Mouse (Mus musculus): ENCODE measurements around the gene Hoxc6. TPM values are rescaled to one million over a fixed set of nuclear protein-coding genes. Genes with fewer than 3 reads are reported as not detected.

Hoxc6 gene
- total RNA-seq, 2 experiments from 2014 or later, result not detected

- DNase-seq (ENCODE audit: low spot score in 2 of 2), result no peak
- intact Hi-C loops (cut with DNase I), result loop anchor here (5.0 kb wide), 1 partner anchor 33 kb away; no protein-coding TSS in a partner anchor
These were observed 31.0 kb downstream of the Hoxc6 start for GRCm38 (mm10) chr15:103028916-103029512.

- intact Hi-C loops (cut with DNase I), result no loop called here
- DNase-seq (ENCODE audit: low spot score in 2 of 2), result no peak
These were observed 32.1 kb downstream of the Hoxc6 start for GRCm38 (mm10) chr15:103030142-103030541.

GRCm38 (mm10) chr15:103032167-103032566, 34.1 kb downstream of the Hoxc6 start:
- intact Hi-C loops (cut with DNase I), result no loop called here

GRCm38 (mm10) chr15:103032646-103033575, 34.9 kb downstream of the Hoxc6 start:
- intact Hi-C loops (cut with DNase I), result no loop called here
- no peak for DNase-seq (ENCODE audit: low spot score in 2 of 2)

More at GRCm38 (mm10) chr15:103032167-103032566, 34.1 kb downstream of the Hoxc6 start:
- no peak for DNase-seq (ENCODE audit: low spot score in 2 of 2)

- DNase-seq (ENCODE audit: low spot score in 2 of 2), result no peak
- intact Hi-C loops (cut with DNase I), result no loop called here
These were observed 36.2 kb downstream of the Hoxc6 start for GRCm38 (mm10) chr15:103034043-103034806.

GRCm38 (mm10) chr15:103034807-103035547, 36.9 kb downstream of the Hoxc6 start:
- DNase-seq (ENCODE audit: low spot score in 2 of 2), result no peak
- intact Hi-C loops (cut with DNase I), result no loop called here

- intact Hi-C loops (cut with DNase I), result no loop called here
- no peak for DNase-seq (ENCODE audit: low spot score in 2 of 2)
These were observed 37.5 kb downstream of the Hoxc6 start for GRCm38 (mm10) chr15:103035548-103035881.

- no peak for DNase-seq (ENCODE audit: low spot score in 2 of 2)
These were observed 39.5 kb downstream of the Hoxc6 start for GRCm38 (mm10) chr15:103037579-103037978.

GRCm38 (mm10) chr15:103038701-103039480, 40.8 kb downstream of the Hoxc6 start:
- intact Hi-C loops (cut with DNase I), result no loop called here
- no peak for DNase-seq (ENCODE audit: low spot score in 2 of 2)

More at GRCm38 (mm10) chr15:103037579-103037978, 39.5 kb downstream of the Hoxc6 start:
- intact Hi-C loops (cut with DNase I), result no loop called here

GRCm38 (mm10) chr15:103039609-103040008, 41.6 kb downstream of the Hoxc6 start:
- intact Hi-C loops (cut with DNase I), result no loop called here
- DNase-seq (ENCODE audit: low spot score in 2 of 2), result no peak

GRCm38 (mm10) chr15:103040601-103041000, 42.5 kb downstream of the Hoxc6 start:
- DNase-seq (ENCODE audit: low spot score in 2 of 2), result no peak
- intact Hi-C loops (cut with DNase I), result no loop called here

- intact Hi-C loops (cut with DNase I), result no loop called here
- no peak for DNase-seq (ENCODE audit: low spot score in 2 of 2)
These were observed 43.6 kb downstream of the Hoxc6 start for GRCm38 (mm10) chr15:103041613-103042012.

GRCm38 (mm10) chr15:103042209-103042608, 44.2 kb downstream of the Hoxc6 start:
- no peak for DNase-seq (ENCODE audit: low spot score in 2 of 2)
- intact Hi-C loops (cut with DNase I), result no loop called here

GRCm38 (mm10) chr15:103051670-103052069, 53.6 kb downstream of the Hoxc6 start:
- intact Hi-C loops (cut with DNase I), result no loop called here
- no peak for DNase-seq (ENCODE audit: low spot score in 2 of 2)

- intact Hi-C loops (cut with DNase I), result no loop called here
These were observed 55.2 kb downstream of the Hoxc6 start for GRCm38 (mm10) chr15:103053210-103053609.

GRCm38 (mm10) chr15:103056396-103056795, 58.3 kb downstream of the Hoxc6 start:
- DNase-seq (ENCODE audit: low spot score in 2 of 2), result no peak
- intact Hi-C loops (cut with DNase I), result no loop called here

More at GRCm38 (mm10) chr15:103053210-103053609, 55.2 kb downstream of the Hoxc6 start:
- DNase-seq (ENCODE audit: low spot score in 2 of 2), result no peak

GRCm38 (mm10) chr15:103058715-103059114, 60.7 kb downstream of the Hoxc6 start:
- intact Hi-C loops (cut with DNase I), result no loop called here
- no peak for DNase-seq (ENCODE audit: low spot score in 2 of 2)

GRCm38 (mm10) chr15:103059393-103059992, 61.4 kb downstream of the Hoxc6 start:
- no peak for DNase-seq (ENCODE audit: low spot score in 2 of 2)
- intact Hi-C loops (cut with DNase I), result no loop called here

Measured in left cerebral cortex, postnatal 14 days (tissue).